Mouse (Mus musculus): ENCODE measurements around the gene Cul4a. TPM values are rescaled to one million over a fixed set of nuclear protein-coding genes. Genes with fewer than 3 reads are reported as not detected.

The Cul4a gene
- total RNA-seq, 2 experiments from 2014 or later: 156 to 173 TPM

DNA sequence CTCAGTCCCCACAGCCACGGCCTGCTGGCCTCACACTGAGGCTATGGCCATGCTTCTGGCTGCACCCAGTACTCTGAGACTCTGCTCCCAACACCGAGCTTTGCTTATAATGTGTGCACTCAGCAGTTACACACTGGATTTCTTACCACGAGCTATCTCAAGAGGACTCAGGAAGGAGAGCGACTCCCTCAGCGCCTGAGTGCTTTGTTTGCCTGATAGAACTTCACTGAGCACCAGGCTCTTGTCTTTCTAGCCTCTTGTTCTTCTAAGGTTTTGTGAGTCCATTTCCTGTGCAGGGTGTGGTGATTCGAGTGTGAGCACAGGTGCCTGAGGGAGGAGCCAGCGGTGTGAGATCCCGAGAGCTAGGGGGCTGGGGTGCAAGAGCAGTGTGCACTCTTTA is 19.5 kb downstream of the Cul4a start:
- no peak for ATAC-seq (replicated peaks; ENCODE audit: low FRiP score, low TSS enrichment, poor library complexity, severe bottlenecking)

GRCm38 (mm10) chr8:13132220-13132619 is 26.8 kb downstream of the Cul4a start:
- peak; percentile 62; the same call in 1 of the 2 replicates for ATAC-seq (replicated peaks; ENCODE audit: low FRiP score, low TSS enrichment, poor library complexity, severe bottlenecking)

DNA sequence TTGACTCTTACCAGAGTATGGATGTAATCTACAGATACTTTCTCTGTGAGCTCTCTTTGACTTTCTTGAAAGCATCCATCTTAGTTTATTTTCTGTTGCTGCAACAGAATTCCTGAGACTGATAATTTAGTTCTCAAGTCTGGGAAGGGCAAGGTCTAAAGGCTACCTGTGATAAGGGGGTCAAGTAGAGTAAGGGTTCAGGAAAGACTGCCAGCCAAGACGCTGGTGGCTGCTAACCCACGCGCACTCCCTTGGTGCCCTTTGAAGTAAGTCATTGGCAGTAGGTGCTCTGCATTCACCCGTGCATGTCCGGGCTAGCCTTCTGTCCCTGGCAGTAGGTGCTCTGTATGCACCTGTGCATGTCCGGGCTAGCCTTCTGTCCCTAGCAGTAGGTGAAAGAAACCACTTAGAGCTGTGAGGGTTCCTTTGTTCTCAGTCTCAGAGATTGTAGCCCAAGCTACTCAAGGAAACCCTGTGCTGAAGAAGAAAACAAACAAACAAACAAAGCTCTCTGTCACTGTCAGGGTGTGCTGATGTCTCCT is 34.3 kb downstream of the Cul4a start:
- no peak for ATAC-seq (replicated peaks; ENCODE audit: low FRiP score, low TSS enrichment, poor library complexity, severe bottlenecking)

DNA sequence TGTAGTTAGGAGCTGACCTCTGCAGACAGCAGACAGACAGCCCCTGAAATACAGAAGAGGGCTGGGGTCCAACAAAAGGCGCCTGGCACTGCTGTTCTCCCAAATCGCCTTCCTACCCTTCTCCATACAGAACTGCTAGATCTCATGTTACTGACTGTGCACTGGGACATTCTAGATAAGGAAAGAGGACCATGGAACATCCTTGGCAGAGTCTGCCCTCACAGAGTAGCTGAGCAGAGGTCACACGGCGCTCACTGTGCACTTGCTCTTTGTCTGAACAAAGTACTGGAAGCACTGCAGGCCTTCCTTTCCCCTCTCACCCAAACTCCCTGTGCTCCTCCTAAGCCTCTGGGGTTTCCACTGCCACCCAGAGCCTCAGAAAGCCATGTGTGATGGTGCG is 36.3 kb downstream of the Cul4a start:
- no peak for ATAC-seq (replicated peaks; ENCODE audit: low FRiP score, low TSS enrichment, poor library complexity, severe bottlenecking)

- no peak for ATAC-seq (replicated peaks; ENCODE audit: low FRiP score, low TSS enrichment, poor library complexity, severe bottlenecking)
Observed at GRCm38 (mm10) chr8:13148476-13148875, 43.1 kb downstream of the Cul4a start.

DNA sequence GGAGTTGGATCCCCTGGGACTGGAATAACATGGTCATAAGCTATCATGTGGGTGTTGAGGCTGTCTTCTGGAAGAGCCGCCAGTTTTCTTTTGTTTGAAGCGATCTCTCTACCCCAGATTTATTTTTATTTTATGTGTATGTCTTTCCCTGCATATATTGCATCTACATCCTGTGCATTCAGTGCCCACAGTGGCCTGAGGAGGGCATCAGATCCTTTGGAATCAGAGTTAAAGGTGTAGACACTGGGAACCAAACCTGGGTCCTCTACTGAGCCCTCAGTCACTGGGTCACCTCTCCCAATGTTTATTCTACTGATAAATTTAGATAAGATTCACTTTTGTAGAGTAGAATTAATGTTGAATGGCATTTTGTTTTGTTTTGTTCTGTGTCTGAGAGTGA is 43.9 kb downstream of the Cul4a start:
- no peak for ATAC-seq (replicated peaks; ENCODE audit: low FRiP score, low TSS enrichment, poor library complexity, severe bottlenecking)

DNA sequence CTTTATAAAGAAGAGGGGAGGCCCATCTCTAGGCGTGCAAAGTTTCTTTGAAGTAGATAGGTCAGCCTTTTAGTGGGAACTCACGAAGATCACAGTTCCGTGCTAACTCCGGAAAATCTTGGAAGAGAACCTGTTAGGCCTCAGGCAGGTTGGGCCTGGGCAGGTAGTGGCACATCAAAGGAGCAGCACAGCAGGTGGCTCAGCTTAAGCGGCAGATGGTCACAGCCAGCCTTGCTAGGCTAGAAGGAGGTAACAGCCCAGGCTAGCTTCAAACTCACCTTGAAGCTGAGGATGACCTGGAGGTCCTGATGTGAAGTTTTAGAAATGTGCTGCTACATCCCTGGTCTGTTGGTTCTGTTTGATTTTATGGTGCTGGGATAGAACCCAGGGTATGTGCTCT is 44.4 kb downstream of the Cul4a start:
- no peak for ATAC-seq (replicated peaks; ENCODE audit: low FRiP score, low TSS enrichment, poor library complexity, severe bottlenecking)

- ATAC-seq (replicated peaks; ENCODE audit: low FRiP score, low TSS enrichment, poor library complexity, severe bottlenecking): no peak
Observed at GRCm38 (mm10) chr8:13150929-13151328, 45.5 kb downstream of the Cul4a start.

DNA sequence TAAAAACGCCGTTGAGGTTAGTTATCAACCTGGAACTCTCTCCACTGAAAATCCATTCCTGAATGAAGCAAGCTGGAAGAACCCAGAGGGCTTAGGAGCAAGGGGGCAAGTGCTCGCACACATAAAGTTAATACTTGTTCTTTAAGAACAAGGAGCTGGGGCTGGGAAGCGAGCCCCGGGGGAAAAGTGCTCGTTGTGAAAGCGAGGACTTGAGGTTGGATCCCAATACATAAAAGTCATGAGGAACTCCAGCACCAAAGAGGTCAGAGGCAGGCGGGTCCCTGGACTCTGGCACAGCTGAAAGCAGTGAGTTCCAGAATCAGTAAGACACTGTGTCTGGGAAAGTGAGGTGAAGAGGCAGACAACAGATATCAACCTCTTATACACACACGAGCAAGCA is 48.7 kb downstream of the Cul4a start:
- no peak for ATAC-seq (replicated peaks; ENCODE audit: low FRiP score, low TSS enrichment, poor library complexity, severe bottlenecking)

DNA sequence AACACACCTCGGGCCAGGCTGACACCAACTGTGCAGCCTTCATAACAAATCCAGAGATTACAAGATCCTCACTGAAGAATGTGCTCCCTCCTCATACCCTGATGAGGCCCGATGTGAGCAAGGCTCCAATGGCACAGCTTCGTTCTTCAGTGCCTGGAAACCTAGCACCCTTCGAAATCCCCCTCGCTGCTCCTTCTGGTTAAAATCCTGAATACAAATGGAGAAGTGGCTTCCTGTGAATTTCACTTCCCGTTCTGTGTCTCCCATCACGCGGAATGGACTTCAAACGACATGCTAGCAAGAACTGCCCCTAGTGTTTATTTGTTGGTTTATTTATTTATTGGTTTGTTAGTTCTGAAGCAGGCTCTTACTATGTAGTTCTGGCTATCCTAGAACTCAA is 49.9 kb downstream of the Cul4a start:
- ATAC-seq (replicated peaks; ENCODE audit: low FRiP score, low TSS enrichment, poor library complexity, severe bottlenecking): no peak

DNA sequence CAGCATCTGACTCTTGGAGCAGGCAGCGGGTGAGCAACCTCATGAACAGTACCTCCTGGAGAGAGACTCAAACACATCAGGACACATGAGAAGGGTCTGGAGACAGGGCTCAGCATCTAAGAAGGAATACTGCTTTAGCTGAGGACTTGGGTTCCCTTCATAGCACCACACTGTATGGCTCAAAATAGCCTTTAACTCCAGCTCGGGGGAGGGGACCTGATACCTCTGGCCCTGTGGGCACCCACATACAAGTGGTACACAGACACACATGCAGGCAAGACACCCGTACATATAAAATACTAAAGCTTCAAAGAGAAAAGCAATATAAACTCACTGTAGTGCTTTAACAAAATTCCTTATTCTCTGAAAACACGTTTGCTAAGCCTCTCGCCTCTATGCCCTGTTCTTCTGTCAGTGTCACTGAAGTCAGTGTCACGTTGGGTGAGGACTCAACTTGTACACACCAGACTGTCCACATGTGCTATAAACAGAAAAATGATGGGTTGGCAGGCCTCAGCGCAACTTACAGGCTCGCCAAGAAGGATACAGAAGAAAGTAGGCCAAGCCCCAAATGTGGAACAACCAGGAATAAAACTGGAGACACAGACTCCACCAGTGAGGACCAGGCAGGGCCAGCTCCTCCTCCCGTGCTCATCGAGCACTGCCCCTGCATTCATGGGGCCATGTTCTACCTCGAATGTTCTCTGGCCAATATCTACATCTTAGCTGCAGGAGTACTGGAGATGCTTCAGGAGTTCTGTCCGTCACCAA is 51.1 kb downstream of the Cul4a start:
- ATAC-seq (replicated peaks; ENCODE audit: low FRiP score, low TSS enrichment, poor library complexity, severe bottlenecking): no peak

GRCm38 (mm10) chr8:13158718-13159376 is 53.4 kb downstream of the Cul4a start, which contains the start of gene Lamp1:
Gene Lamp1 (plus strand): TSS chr8:13159161.
- peak; percentile 74 for ATAC-seq (replicated peaks; ENCODE audit: low FRiP score, low TSS enrichment, poor library complexity, severe bottlenecking)

GRCm38 (mm10) chr8:13159377-13159881 is 54.0 kb downstream of the Cul4a start:
- peak; percentile 18 for ATAC-seq (replicated peaks; ENCODE audit: low FRiP score, low TSS enrichment, poor library complexity, severe bottlenecking)

GRCm38 (mm10) chr8:13160691-13161090 is 55.3 kb downstream of the Cul4a start:
- ATAC-seq (replicated peaks; ENCODE audit: low FRiP score, low TSS enrichment, poor library complexity, severe bottlenecking): no peak

DNA sequence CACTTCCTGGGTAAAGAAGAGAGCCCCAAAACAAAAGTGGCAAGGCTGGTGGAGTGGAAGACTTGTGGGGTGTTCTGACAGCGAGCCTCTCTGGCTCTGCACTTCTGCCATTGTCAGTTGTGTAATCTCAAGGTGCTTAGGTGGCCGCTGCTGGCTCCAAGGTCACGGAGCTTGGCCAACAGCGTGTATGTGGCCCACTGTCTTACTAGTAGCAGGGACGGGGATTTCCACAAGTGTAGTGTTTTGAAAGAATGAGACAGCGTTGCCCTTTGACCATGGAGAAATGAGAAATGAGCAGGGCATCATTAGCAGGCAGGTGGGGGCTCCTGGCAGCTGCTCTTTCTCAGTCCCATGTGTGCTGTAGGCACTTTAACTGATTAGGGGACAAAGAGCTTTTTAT is 56.7 kb downstream of the Cul4a start:
- no peak for ATAC-seq (replicated peaks; ENCODE audit: low FRiP score, low TSS enrichment, poor library complexity, severe bottlenecking)

DNA sequence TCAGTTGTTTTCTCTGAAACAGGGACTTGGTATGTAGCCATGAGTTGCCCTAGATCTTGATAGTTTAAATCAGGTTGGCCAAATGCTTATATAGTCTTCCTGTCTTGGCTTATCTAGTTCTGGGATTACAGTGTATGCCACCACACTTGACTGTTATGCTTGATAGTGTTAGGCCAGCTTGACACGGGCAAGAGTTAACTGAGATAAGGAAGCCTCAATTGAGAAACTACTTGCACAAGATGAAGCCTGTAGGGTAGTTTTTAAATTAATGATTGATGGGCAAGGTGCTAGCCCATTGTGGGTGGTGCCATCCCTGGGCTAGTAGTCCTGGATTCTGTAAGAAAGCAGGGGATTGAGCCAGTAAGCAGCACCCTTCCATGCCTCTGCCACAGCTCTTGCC is 58.1 kb downstream of the Cul4a start:
- peak; percentile 75 for ATAC-seq (replicated peaks; ENCODE audit: low FRiP score, low TSS enrichment, poor library complexity, severe bottlenecking)

- ATAC-seq (replicated peaks; ENCODE audit: low FRiP score, low TSS enrichment, poor library complexity, severe bottlenecking): no peak
Observed at GRCm38 (mm10) chr8:13164361-13164760, 58.9 kb downstream of the Cul4a start.

DNA sequence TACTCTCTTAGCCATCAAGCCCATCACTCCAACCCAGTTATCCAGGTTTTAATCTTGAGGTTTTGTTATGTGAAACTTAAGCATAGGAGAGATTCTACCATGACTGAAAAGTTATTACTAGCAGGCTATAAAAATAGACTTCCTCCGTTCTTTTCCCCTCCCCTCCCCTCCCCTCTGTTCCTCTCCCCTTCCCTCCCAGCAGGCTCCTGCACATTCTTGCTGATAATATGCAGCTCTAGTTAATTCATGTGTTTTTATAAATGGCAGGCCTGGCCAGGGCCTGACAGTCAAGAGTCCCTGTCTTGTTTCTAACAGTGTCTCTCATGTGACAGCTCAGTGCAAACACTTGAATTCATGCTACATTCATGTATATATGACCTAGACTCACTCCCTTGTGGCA is 65.1 kb downstream of the Cul4a start:
- ATAC-seq (replicated peaks; ENCODE audit: low FRiP score, low TSS enrichment, poor library complexity, severe bottlenecking): no peak

DNA sequence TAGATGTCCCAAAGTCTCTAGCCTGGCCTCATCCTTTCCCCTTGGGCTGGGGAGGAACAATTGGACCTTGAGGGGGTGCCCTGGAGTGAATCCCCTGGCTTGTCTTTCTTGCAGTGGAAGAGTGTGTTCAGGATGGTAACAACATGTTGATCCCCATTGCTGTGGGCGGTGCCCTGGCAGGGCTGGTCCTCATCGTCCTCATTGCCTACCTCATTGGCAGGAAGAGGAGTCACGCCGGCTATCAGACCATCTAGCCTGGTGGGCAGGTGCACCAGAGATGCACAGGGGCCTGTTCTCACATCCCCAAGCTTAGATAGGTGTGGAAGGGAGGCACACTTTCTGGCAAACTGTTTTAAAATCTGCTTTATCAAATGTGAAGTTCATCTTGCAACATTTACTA is 68.9 kb downstream of the Cul4a start:
- ATAC-seq (replicated peaks; ENCODE audit: low FRiP score, low TSS enrichment, poor library complexity, severe bottlenecking): no peak

DNA sequence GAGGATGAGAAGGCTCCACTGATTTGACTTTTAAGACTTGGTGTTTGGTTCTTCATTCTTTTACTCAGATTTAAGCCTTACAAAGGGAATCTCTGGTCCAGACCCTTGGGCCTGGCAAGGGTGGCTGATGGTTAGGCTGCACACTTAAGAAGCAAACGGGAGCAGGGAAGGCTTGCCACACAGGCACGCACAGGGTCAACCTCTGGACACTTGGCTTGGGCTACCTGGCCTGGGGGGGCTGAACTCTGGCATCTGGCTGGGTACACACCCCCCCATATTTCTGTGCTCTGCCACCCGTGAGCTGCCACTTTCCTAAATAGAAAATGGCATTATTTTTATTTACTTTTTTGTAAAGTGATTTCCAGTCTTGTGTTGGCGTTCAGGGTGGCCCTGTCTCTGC is 69.4 kb downstream of the Cul4a start:
- ATAC-seq (replicated peaks; ENCODE audit: low FRiP score, low TSS enrichment, poor library complexity, severe bottlenecking): no peak

GRCm38 (mm10) chr8:13175650-13176049 is 70.2 kb downstream of the Cul4a start:
- ATAC-seq (replicated peaks; ENCODE audit: low FRiP score, low TSS enrichment, poor library complexity, severe bottlenecking): no peak
